Mouse (Mus musculus): ENCODE measurements around the gene Slc2a4.

Slc2a4 gene

DNA sequence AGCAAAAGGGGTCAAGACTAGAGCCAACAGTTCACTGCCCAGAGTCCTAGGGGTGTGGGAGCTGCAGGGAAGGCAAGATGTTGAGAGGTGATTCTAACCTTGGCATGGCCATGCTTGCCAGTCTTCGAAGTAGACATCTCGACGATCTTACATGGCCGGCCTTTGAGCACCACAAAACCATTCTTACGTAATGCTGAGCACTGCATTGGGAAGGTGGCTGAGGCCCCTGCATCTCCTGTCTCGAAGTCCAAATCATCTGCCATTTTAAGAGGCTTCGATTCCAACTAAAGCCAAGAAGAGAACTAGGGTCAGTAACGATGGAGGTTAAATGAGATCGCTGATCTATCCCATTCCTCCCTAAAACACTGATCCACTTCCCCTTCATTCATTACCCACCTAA, 28.9 kb downstream of the Slc2a4 start:
- peak; percentile 40 for DNase-seq

DNA sequence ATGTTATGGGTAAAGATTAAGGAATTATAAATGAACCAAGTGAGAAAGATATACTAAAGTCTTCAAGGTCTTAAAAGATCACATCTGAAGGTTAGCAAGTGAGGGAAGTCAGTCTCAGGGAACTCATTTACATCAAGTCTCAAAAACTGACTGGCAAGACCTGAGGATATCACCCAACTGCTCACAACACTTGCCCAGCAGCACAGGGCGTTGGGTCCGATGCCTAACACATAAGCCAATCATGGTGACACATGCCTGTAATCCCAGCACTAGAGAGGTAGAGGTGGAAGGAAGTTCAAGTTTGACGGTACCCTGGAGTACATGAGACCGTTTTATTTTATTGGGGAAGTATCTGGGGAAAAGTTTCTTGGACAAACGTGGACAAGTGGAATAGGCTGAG, 29.9 kb downstream of the Slc2a4 start:
- DNase-seq: no peak

GRCm38 (mm10) chr11:69917379-69917948, 30.5 kb downstream of the Slc2a4 start:
- peak; percentile 46 for DNase-seq

- peak; percentile 38 for DNase-seq
Measured at GRCm38 (mm10) chr11:69916652-69917378, 31.2 kb downstream of the Slc2a4 start.

GRCm38 (mm10) chr11:69915667-69916627, 32.0 kb downstream of the Slc2a4 start:
- DNase-seq: peak; percentile 46

DNA sequence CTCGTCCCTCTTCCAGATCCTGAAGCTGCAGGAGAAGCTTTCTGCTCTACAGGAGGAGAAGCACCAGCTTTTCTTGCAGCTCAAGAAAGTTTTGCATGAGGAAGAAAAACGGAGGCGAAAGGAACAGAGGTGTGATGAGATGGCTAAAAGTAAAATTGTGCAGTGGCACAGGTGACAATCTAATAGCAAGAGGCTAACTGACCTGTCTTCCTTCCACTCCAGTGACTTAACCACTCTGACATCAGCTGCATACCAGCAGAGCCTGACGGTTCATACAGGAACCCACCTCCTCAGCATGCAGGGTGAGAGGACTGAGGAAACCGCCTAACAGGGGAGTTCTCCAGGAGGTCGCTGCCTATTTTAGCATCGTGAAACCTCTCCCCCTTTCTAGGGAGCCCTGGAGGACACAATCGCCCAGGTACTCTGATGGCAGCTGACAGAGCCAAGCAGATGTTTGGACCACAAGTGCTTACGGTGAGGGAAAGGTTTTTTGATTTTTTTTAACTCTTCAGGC, 33.0 kb downstream of the Slc2a4 start:
- DNase-seq: no peak

- no peak for DNase-seq
Measured at GRCm38 (mm10) chr11:69914372-69914764, 33.6 kb downstream of the Slc2a4 start.

- peak; percentile 93 for DNase-seq
Measured at GRCm38 (mm10) chr11:69913554-69914371, 34.2 kb downstream of the Slc2a4 start, which contains the start of gene Gps2. Gene Gps2 (plus strand): TSS chr11:69913888.

GRCm38 (mm10) chr11:69912716-69913530, 35.1 kb downstream of the Slc2a4 start:
- DNase-seq: peak; percentile 52

GRCm38 (mm10) chr11:69911701-69912100, 36.3 kb downstream of the Slc2a4 start:
- DNase-seq: peak; percentile 36

DNA sequence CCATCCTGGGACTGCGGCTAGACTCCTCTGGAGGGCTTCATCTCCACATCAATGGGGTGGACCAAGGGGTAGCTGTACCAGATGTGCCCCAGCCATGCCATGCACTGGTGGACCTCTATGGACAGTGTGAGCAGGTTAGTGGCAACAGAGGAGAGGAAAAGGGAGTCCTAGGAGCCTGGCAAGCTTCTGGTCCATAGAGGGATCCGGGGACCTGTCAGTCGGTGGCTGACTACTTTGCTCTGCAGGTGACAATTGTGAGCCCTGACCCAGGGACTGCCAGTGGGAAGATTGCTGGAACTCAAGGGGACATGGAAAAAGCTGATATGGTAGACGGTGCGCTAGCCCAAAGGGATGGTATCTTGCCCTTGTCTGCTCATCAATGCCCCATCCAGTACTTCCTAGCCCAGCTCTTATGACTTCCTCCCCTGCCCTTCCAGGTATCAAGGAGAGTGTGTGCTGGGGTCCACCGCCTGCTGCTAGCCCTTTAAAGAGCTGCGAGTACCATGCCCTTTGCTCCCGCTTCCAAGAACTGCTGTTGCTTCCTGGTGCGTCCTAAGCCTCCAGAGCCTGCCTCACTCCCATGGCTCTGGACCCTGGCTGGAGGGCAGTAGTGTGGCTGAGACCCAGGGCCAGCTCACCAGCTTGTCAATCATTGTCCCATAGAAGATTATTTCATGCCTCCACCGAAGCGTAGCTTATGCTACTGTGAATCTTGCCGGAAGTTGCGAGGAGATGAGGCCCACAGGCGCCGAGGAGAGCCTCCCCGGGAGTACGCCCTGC, 37.0 kb downstream of the Slc2a4 start:
- DNase-seq: peak; percentile 28

DNA sequence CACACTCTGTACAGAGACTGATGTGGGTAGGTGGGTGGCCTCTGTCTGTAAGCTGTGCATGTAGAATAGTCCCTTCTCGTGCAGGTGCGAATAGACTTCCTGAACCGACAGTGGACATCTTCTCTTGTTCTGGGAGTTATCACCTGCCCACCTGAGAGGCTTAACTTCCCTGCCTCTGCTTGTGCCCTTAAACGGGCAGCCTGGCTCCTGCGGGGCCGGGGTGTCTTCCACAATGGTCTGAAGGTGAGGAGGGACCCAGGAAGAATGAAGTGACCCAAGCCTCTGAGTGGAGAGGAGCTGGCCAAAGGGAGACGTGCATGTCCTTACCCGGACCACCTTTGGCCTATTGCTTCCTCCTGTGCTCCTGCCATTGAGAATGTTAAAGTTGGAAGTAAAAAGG, 37.8 kb downstream of the Slc2a4 start:
- no peak for DNase-seq

DNA sequence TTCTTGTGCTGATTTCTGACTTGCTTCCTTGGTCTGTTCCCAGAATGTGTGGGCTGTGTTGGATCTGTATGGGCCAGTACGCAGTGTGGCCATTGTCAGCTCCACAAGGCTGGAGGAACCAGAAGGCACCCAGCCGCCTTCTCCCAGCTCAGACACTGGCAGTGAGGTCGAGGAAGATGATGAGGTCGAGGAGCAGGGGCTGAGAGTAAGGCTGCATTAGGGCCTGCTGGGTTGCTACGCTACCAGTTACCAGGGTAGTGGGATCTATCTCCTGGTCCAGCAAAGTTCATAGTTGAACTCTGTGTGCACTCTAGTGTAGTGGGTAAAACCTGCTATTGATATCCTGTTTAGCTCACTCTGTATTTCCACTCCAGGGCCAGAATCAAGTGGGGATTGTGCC, 38.8 kb downstream of the Slc2a4 start:
- no peak for DNase-seq

GRCm38 (mm10) chr11:69908645-69909044, 39.3 kb downstream of the Slc2a4 start:
- DNase-seq: peak; percentile 47

GRCm38 (mm10) chr11:69904311-69904710, 43.7 kb downstream of the Slc2a4 start:
- peak; percentile 27 for DNase-seq

DNA sequence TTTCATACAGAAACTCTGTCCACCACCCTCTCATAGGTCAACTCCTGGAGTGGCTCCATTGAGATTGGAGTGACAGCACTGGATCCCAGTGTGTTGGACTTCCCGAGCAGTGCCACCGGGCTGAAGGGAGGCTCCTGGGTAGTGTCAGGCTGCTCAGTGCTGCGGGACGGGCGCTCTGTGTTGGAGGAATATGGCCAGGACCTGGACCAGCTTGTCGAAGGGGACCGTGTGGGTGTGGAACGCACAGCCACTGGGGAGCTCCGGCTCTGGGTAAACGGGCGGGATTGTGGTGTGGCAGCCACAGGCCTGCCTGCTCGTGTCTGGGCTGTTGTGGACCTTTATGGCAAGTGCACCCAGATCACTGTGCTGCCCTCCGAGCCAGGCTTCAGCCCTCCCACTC, 45.0 kb downstream of the Slc2a4 start:
- peak; percentile 49 for DNase-seq

- DNase-seq: no peak
Measured at GRCm38 (mm10) chr11:69901993-69902392, 46.0 kb downstream of the Slc2a4 start.

DNA sequence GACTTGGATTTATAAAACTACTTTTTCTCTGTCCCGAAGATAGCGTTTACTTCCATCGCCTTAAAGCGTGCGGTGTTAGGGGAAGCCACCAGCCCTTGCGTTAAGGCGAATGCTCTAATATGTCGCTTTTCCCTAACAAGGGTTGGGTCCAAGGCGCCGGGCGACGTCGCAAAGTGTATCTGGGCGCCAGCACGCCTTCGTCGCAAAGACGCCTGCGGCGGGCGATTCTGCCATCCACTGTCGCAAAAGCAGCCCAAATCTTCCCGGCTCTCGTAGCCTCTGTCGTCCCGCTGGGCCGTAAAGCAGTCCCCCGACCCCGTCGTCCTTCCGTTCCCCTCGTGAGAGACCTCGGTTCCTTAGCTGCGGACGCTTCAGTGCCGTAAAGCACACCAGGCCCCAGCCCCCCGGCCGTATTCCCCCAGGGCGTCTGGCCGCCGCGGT, 46.6 kb downstream of the Slc2a4 start:
- peak; percentile 98 for DNase-seq

DNA sequence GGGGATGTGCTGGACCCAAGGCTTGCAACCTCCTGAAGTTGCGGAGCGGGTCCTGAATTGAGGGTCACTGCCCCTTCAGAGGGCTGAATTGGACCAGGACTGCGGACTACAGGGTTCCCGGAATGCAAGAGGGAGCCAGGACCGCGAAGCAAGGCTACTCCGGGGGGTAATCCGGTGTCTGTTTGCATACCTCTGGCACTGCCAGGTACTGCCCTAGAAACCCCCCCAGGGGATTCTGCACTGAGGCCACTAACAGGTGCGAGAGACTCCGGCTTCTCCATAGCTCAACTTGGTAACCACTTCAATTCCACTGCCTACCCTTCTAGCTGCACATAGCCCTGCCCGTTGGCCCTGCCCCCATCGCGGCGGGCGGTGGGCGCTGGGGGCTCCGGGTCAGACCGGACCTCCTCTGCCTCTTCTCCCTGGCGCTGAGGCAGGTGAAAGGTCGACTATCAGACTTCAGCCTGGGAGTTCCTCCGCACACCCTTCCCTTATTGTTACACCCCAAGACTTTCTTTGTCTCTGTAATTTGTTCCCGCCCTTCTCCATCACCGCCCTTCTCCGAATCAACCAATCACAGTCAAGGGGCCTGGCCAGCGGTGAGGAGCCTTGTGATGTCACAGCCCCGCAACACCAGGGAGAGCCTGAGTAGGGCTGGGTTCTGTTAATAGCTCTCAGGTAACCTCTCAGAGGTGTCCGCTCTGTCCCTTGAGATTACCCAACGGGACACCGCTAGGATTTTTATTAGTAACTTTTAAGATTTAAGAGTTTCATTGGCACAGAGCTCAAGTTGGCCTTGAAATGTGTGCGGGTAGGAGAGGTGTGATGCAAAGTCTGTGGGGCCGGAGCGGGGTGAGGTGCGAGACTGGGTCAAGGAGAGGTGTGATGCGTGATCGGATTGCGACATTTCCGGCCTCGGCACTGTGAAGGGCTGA, 47.2 kb downstream of the Slc2a4 start, which contains the start of the genes 2810408A11Rik and Neurl4:
Gene 2810408A11Rik (minus strand): TSS at position 517 of the 935 bp plus-strand sequence.
Gene Neurl4 (plus strand): TSS at position 602 of the 935 bp plus-strand sequence.
- DNase-seq: peak; percentile 93

Measured in cerebellum, adult 9-11 months (tissue).